Mouse (Mus musculus): ENCODE measurements around the gene Gatc.
"Not testable (repeated sequence)": the region's sequence is repeated elsewhere in the genome, so short reads cannot be mapped to it uniquely, and the experiment has no call there.

Gene Gatc

GRCm38 (mm10) chr5:115333626-115334025 is 7.4 kb downstream of the Gatc start:
- in situ Hi-C loops (cut with MboI), result no loop called here

- in situ Hi-C loops (cut with MboI), result no loop called here
Observed at GRCm38 (mm10) chr5:115330955-115331354, 10.0 kb downstream of the Gatc start.

- in situ Hi-C loops (cut with MboI), result no loop called here
Observed at GRCm38 (mm10) chr5:115327610-115328548, 13.1 kb downstream of the Gatc start.

GRCm38 (mm10) chr5:115326875-115327609 is 13.9 kb downstream of the Gatc start, which contains the start of gene Srsf9:
TSS of gene Srsf9 (plus strand) at chr5:115327177.
- in situ Hi-C loops (cut with MboI), result no loop called here

GRCm38 (mm10) chr5:115326256-115326831 is 14.6 kb downstream of the Gatc start:
- in situ Hi-C loops (cut with MboI), result no loop called here

GRCm38 (mm10) chr5:115319004-115319940 is 21.7 kb downstream of the Gatc start:
- in situ Hi-C loops (cut with MboI), result no loop called here

GRCm38 (mm10) chr5:115317645-115318328 is 23.2 kb downstream of the Gatc start:
- in situ Hi-C loops (cut with MboI), result no loop called here

GRCm38 (mm10) chr5:115316968-115317644 is 23.9 kb downstream of the Gatc start:
- in situ Hi-C loops (cut with MboI), result no loop called here

- in situ Hi-C loops (cut with MboI), result no loop called here
Observed at GRCm38 (mm10) chr5:115313668-115313943, 27.4 kb downstream of the Gatc start.

GRCm38 (mm10) chr5:115312816-115313667 is 27.9 kb downstream of the Gatc start:
- in situ Hi-C loops (cut with MboI), result no loop called here

GRCm38 (mm10) chr5:115312354-115312753 is 28.6 kb downstream of the Gatc start:
- in situ Hi-C loops (cut with MboI), result no loop called here

GRCm38 (mm10) chr5:115302190-115302589 is 38.8 kb downstream of the Gatc start:
- in situ Hi-C loops (cut with MboI), result not testable (repeated sequence)

- in situ Hi-C loops (cut with MboI), result no loop called here
Observed at GRCm38 (mm10) chr5:115301615-115302014, 39.4 kb downstream of the Gatc start.

GRCm38 (mm10) chr5:115300792-115301614 is 40.0 kb downstream of the Gatc start, which contains the start of gene Dynll1:
TSS of gene Dynll1 (minus strand) at chr5:115300999.
- in situ Hi-C loops (cut with MboI), result no loop called here

- in situ Hi-C loops (cut with MboI), result no loop called here
Observed at GRCm38 (mm10) chr5:115300035-115300744, 40.8 kb downstream of the Gatc start.

GRCm38 (mm10) chr5:115296347-115296746 is 44.6 kb downstream of the Gatc start:
- in situ Hi-C loops (cut with MboI), result loop anchor here (10.0 kb wide), 1 partner anchor 148 kb away; no protein-coding TSS in a partner anchor

GRCm38 (mm10) chr5:115294173-115294572 is 46.8 kb downstream of the Gatc start:
- in situ Hi-C loops (cut with MboI), result loop anchor here (10.0 kb wide), 1 partner anchor 151 kb away; no protein-coding TSS in a partner anchor

- in situ Hi-C loops (cut with MboI), result no loop called here
Observed at GRCm38 (mm10) chr5:115284735-115285134, 56.2 kb downstream of the Gatc start.

Measured in mature B cell (primary cell).